ENCODE assay signal across 8 mouse cellular contexts in the genomic region with DNA sequence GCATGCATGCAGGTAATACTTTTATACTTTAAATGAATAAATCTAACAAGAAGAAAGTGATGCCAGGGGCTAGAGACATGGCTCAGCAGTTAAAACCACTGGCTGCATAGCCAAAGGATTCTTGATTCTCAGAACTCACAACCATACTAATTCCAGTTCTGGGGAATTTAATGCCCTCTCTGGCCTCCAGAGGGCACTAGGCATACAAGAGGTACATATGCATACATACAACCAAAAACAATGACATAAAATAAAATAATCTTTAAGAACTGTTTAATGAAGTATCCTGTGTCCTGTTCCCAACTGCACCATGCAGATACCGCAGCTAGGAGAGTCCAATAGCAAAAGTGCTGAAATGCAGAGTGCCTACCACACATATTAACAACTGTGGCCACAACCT. TPM values are rescaled to one million over a fixed set of nuclear protein-coding genes. Genes with fewer than 3 reads are reported as not detected.
DNase-seq lines count a peak whose midpoint lies in the region; ATAC-seq and TF ChIP-seq lines count a peak whose summit lies in the region.

No protein-coding gene starts in this region.

- H3K4me3 ChIP-seq in forebrain, postnatal 0 days (ENCODE audit: low read depth, low read length): no peak overlapping the region
- no peak overlapping the region for H3K4me3 ChIP-seq in forebrain, embryonic 10.5 days
- no peak overlapping the region for H3K4me3 ChIP-seq in liver, embryonic 11.5 days (ENCODE audit: low read depth, low read length)

- no peak overlapping the region for H3K4me2 ChIP-seq in forebrain, postnatal 0 days (ENCODE audit: low read depth)
- no peak overlapping the region for H3K4me2 ChIP-seq in liver, embryonic 11.5 days

- H3K36me3 ChIP-seq in forebrain, postnatal 0 days (ENCODE audit: insufficient read depth): no peaks in the 10 kb centered on the region
- H3K36me3 ChIP-seq in forebrain, embryonic 10.5 days (replicated peaks): peaks cover 35% of the 10 kb centered on the region
- H3K36me3 ChIP-seq in liver, embryonic 11.5 days (ENCODE audit: control insufficient read depth, insufficient read depth, low read length): no peaks in the 10 kb centered on the region

- H3K4me1 ChIP-seq in forebrain, postnatal 0 days (ENCODE audit: insufficient read depth): no peaks in the 10 kb centered on the region
- peaks cover 18% of the 10 kb centered on the region; the same call in 1 of the 2 replicates for H3K4me1 ChIP-seq in forebrain, embryonic 10.5 days
- no peaks in the 10 kb centered on the region for H3K4me1 ChIP-seq in liver, embryonic 11.5 days (replicated peaks; ENCODE audit: control insufficient read depth, insufficient read depth, low read length)

- H3K27ac ChIP-seq in forebrain, postnatal 0 days (ENCODE audit: low read depth, low read length): no peak overlapping the region
- no peak overlapping the region for H3K27ac ChIP-seq in forebrain, embryonic 10.5 days
- H3K27ac ChIP-seq in liver, embryonic 11.5 days (ENCODE audit: low read depth, low read length): no peak overlapping the region

- no peak for ATAC-seq in forebrain, postnatal 0 days
- ATAC-seq in liver, embryonic 11.5 days (replicated peaks; ENCODE audit: low FRiP score): no peak
- ATAC-seq in megakaryocyte, adult 5-6 weeks (ENCODE audit: poor library complexity, severe bottlenecking): no peak

- peak; percentile 68 for TF ChIP-seq CTCF in forebrain, postnatal 0 days (IDR thresholded peaks at IDR 0.05; ENCODE audit: low read depth)

- 74% methylated on average over 1 of the region's 1 CpGs for WGBS in forebrain, postnatal 0 days
- 76% methylated on average over 1 of the region's 1 CpGs for WGBS in forebrain, embryonic 10.5 days
- 57% methylated on average over 1 of the region's 1 CpGs for WGBS in liver, embryonic 11.5 days

- H3K9ac ChIP-seq in forebrain, postnatal 0 days: no peak overlapping the region
- H3K9ac ChIP-seq in liver, embryonic 11.5 days (ENCODE audit: low read depth, low read length): no peak overlapping the region

- peak; percentile 64 for DNase-seq in forebrain, postnatal 0 days
- no peak for DNase-seq in forebrain, embryonic 10.5 days (ENCODE audit: extremely low spot score, low spot score)
- DNase-seq in liver: peak; percentile 16
- DNase-seq in liver, embryonic 11.5 days (ENCODE audit: low spot score): no peak
- DNase-seq in adrenal gland, adult 2 months: peak; percentile 46
- DNase-seq in frontal cortex, postnatal 36 days (ENCODE audit: low spot score in 2 of 2): peak; percentile 42 to 77
- peak; percentile 21 for DNase-seq in lung, postnatal 25 days (ENCODE audit: low spot score)

- no peaks in the 10 kb centered on the region for H3K27me3 ChIP-seq in forebrain, postnatal 0 days (ENCODE audit: insufficient read depth, low read length)
- H3K27me3 ChIP-seq in forebrain, embryonic 10.5 days (ENCODE audit: poor library complexity, severe bottlenecking): no peaks in the 10 kb centered on the region
- H3K27me3 ChIP-seq in liver, embryonic 11.5 days (replicated peaks; ENCODE audit: control insufficient read depth, insufficient read depth, low read length): no peaks in the 10 kb centered on the region

- H3K9me3 ChIP-seq in forebrain, postnatal 0 days (ENCODE audit: low read length): no peaks in the 10 kb centered on the region
- H3K9me3 ChIP-seq in forebrain, embryonic 10.5 days: no peaks in the 10 kb centered on the region
- H3K9me3 ChIP-seq in liver, embryonic 11.5 days (ENCODE audit: control insufficient read depth, low read length): no peaks in the 10 kb centered on the region

RNA-seq across cellular contexts. Expression of a gene that starts 20.8 kb away (rescaled TPM):
- total RNA-seq in forebrain, postnatal 0 days (2014; rRNA removed): 37.1 and 44.0 TPM in 2 replicates
- polyA plus RNA-seq in forebrain, postnatal 0 days (2015; fragmentation: Nextera tagmentation; extraction: Ambion mirVana): 20.6 and 27.7 TPM in 2 replicates
- polyA plus RNA-seq in forebrain, embryonic 10.5 days (2016; fragmentation: Nextera tagmentation; extraction: Ambion mirVana): 146 and 150 TPM in 2 replicates
- 26.3 and 31.6 TPM in 2 replicates for polyA plus RNA-seq in liver, embryonic 11.5 days (2014; fragmentation: Nextera tagmentation; extraction: Ambion mirVana)
- total RNA-seq in adrenal gland, adult 2 months (2021): 10 to 100 TPM; 29.8 to 35.7 TPM
- 19.2 and 23.5 TPM in 2 replicates for polyA plus RNA-seq in adrenal gland, adult 2 months (2012; rRNA removed)
- total RNA-seq in megakaryocyte, adult 5-6 weeks (2015): not detected in 2 replicates
- total RNA-seq in megakaryocyte, adult 5-6 weeks (2017): not detected in 2 replicates

Comparison
In these comparisons a context has a peak if more than half of its experiments do, and no peak if none do; other contexts are left out.
1. DNase-seq: peak in forebrain, postnatal 0 days (single experiment), liver (single experiment), adrenal gland, adult 2 months (single experiment), frontal cortex, postnatal 36 days (2 of 2) and lung, postnatal 25 days (single experiment); none in forebrain, embryonic 10.5 days (single experiment) and liver, embryonic 11.5 days (single experiment).